In genomic region chr7:99393711-99394325, GRCm38 (mm10) we compare ENCODE assay signal across 13 mouse cellular contexts. TPM values are rescaled to one million over a fixed set of nuclear protein-coding genes. Genes with fewer than 3 reads are reported as not detected.
DNase-seq lines count a peak whose midpoint lies in the region; ATAC-seq and TF ChIP-seq lines count a peak whose summit lies in the region.
"Had no signal": no experiment of that assay in that cellular context is flagged by ENCODE, and none has a peak within 500 bp of the region (broad histone marks: within the 10 kb centered on the region; RNA-seq: fewer than 3 reads in every experiment).

No protein-coding gene starts in this region.

- no peaks in the 10 kb centered on the region for H3K9me3 ChIP-seq in stomach, embryonic 15.5 days
- no peaks in the 10 kb centered on the region for H3K9me3 ChIP-seq in hindbrain, postnatal 0 days (ENCODE audit: low read length)
- H3K9me3 ChIP-seq: forebrain, embryonic 15.5 days; limb, embryonic 12.5 days; lung, embryonic 15.5 days; midbrain, embryonic 12.5 days had no signal

- H3K9ac ChIP-seq in stomach, embryonic 15.5 days = no peak overlapping the region
- no peak overlapping the region for H3K9ac ChIP-seq in hindbrain, postnatal 0 days (replicated peaks; ENCODE audit: low read length)
- H3K9ac ChIP-seq: forebrain, embryonic 15.5 days; limb, embryonic 12.5 days; lung, embryonic 15.5 days; midbrain, embryonic 12.5 days had no signal

- no peaks in the 10 kb centered on the region for H3K36me3 ChIP-seq in stomach, embryonic 15.5 days
- 0 out of 2 replicates have a peak, but pooled peaks cover under 1% of the 10 kb centered on the region for H3K36me3 ChIP-seq in hindbrain, postnatal 0 days (ENCODE audit: insufficient read depth, low read length)
- H3K36me3 ChIP-seq: lung, embryonic 15.5 days had no signal

- 60% methylated on average over 13 of the region's 13 CpGs for WGBS in stomach, embryonic 15.5 days
- 59% methylated on average over 13 of the region's 13 CpGs for WGBS in hindbrain, postnatal 0 days

- DNase-seq in layer of hippocampus, adult 9-11 months = peak; percentile 43
- DNase-seq in layer of hippocampus, adult 9-10 months (ENCODE audit: low spot score) = no peak
- peak; percentile 63 for DNase-seq in cerebellum, adult 9-10 months
- DNase-seq in gonadal fat pad, adult 2 months (ENCODE audit: low read depth) = peak; percentile 75
- no peak for DNase-seq in thymus, postnatal 25 days
- no peak for DNase-seq in hindbrain, postnatal 0 days (ENCODE audit: low spot score)
- DNase-seq: heart, adult 18-20 months; kidney, postnatal 14 days had no signal

- peak overlapping the region; percentile 13 for H3K27ac ChIP-seq in stomach, embryonic 15.5 days
- H3K27ac ChIP-seq in hindbrain, postnatal 0 days = no peak overlapping the region
- H3K27ac ChIP-seq: forebrain, embryonic 15.5 days; limb, embryonic 12.5 days; lung, embryonic 15.5 days; midbrain, embryonic 12.5 days had no signal

- no peak for TF ChIP-seq CTCF in hindbrain, postnatal 0 days (IDR thresholded peaks at IDR 0.05; ENCODE audit: low read depth)

- peaks cover 22% of the 10 kb centered on the region for H3K4me1 ChIP-seq in stomach, embryonic 15.5 days
- no peaks in the 10 kb centered on the region for H3K4me1 ChIP-seq in hindbrain, postnatal 0 days (ENCODE audit: insufficient read depth, low read length)

- no peak for ATAC-seq in stomach, embryonic 15.5 days (ENCODE audit: insufficient read depth, low FRiP score, low read depth)
- ATAC-seq in hindbrain, postnatal 0 days = no peak
- ATAC-seq: forebrain, embryonic 15.5 days had no signal

- H3K27me3 ChIP-seq in stomach, embryonic 15.5 days (replicated peaks) = no peaks in the 10 kb centered on the region
- H3K27me3 ChIP-seq in hindbrain, postnatal 0 days (ENCODE audit: insufficient read depth, low read length) = no peaks in the 10 kb centered on the region
- H3K27me3 ChIP-seq: forebrain, embryonic 15.5 days; limb, embryonic 12.5 days; lung, embryonic 15.5 days; midbrain, embryonic 12.5 days had no signal

- no peak overlapping the region for H3K4me2 ChIP-seq in stomach, embryonic 15.5 days
- H3K4me2 ChIP-seq in hindbrain, postnatal 0 days (ENCODE audit: low read depth, low read length) = no peak overlapping the region
- H3K4me2 ChIP-seq: forebrain, embryonic 15.5 days; limb, embryonic 12.5 days; lung, embryonic 15.5 days; midbrain, embryonic 12.5 days had no signal

- no peak overlapping the region for H3K4me3 ChIP-seq in stomach, embryonic 15.5 days (replicated peaks)
- no peak overlapping the region for H3K4me3 ChIP-seq in hindbrain, postnatal 0 days (ENCODE audit: low read length)
- H3K4me3 ChIP-seq: forebrain, embryonic 15.5 days; limb, embryonic 12.5 days; lung, embryonic 15.5 days; midbrain, embryonic 12.5 days had no signal

RNA-seq across cellular contexts. Expression of gene Gdpd5, which starts 12.6 kb away (rescaled TPM):
- polyA plus RNA-seq in gonadal fat pad, adult 2 months (2012; rRNA removed) = 16.6 and 24.0 TPM in 2 replicates
- polyA plus RNA-seq in stomach, embryonic 15.5 days (2015; fragmentation: Nextera tagmentation; extraction: Ambion mirVana) = 18.4 and 18.8 TPM in 2 replicates
- 40.5 and 47.6 TPM in 2 replicates for total RNA-seq in hindbrain, postnatal 0 days (2014; rRNA removed)
- polyA plus RNA-seq in hindbrain, postnatal 0 days (2015; fragmentation: Nextera tagmentation; extraction: Ambion mirVana) = 26.7 and 26.8 TPM in 2 replicates

RNA-seq across cellular contexts. Expression of gene Serpinh1, which starts 40.8 kb away (rescaled TPM):
- polyA plus RNA-seq in gonadal fat pad, adult 2 months (2012; rRNA removed) = 283 and 502 TPM in 2 replicates
- polyA plus RNA-seq in stomach, embryonic 15.5 days (2015; fragmentation: Nextera tagmentation; extraction: Ambion mirVana) = 1,174 and 1,300 TPM in 2 replicates
- total RNA-seq in hindbrain, postnatal 0 days (2014; rRNA removed) = 214 and 215 TPM in 2 replicates
- 161 TPM in 2 replicates for polyA plus RNA-seq in hindbrain, postnatal 0 days (2015; fragmentation: Nextera tagmentation; extraction: Ambion mirVana)

Comparison
In these comparisons a context has a peak if more than half of its experiments do, and no peak if none do; other contexts are left out.
1. DNase-seq: peak in layer of hippocampus, adult 9-11 months (single experiment), cerebellum, adult 9-10 months (single experiment) and gonadal fat pad, adult 2 months (single experiment); none in layer of hippocampus, adult 9-10 months (single experiment), thymus, postnatal 25 days (single experiment) and hindbrain, postnatal 0 days (single experiment).